Mouse (Mus musculus) testis, adult 2 months (tissue): ENCODE data around the gene Zfp827.

Experiments used
- CTCF ChIP-seq: fragments of 200-500 bp; IDR thresholded peaks from 2 replicates; pipeline ENCODE4 v1.5.1; 2012; ENCODE audit warnings: low read depth, mild to moderate bottlenecking, inconsistent platforms, low read length, moderate library complexity; ENCODE audit not compliant: control insufficient read depth, insufficient read depth, insufficient replicate concordance
- POLR2A ChIP-seq: fragments of 200-500 bp; IDR thresholded peaks from 2 replicates; pipeline ENCODE4 v1.6.1; 2012; ENCODE audit warnings: low read depth, mild to moderate bottlenecking, inconsistent platforms, low read length, moderate library complexity; ENCODE audit not compliant: control insufficient read depth

- TF ChIP-seq POLR2A = no peak
- no peak for TF ChIP-seq CTCF
Measured at GRCm38 (mm10) chr8:79173606-79174005, 145.4 kb downstream of the Zfp827 start.
